Mouse (Mus musculus) testis, adult 2 months (tissue): Measurements from ENCODE around the gene Ctf2.

ENCODE experiments used
- CTCF ChIP-seq: fragments of 200-500 bp; IDR thresholded peaks from 2 replicates; pipeline ENCODE4 v1.5.1; 2012; ENCODE audit warnings: low read depth, mild to moderate bottlenecking, inconsistent platforms, low read length, moderate library complexity; ENCODE audit not compliant: control insufficient read depth, insufficient read depth, insufficient replicate concordance
- POLR2A ChIP-seq: fragments of 200-500 bp; IDR thresholded peaks from 2 replicates; pipeline ENCODE4 v1.6.1; 2012; ENCODE audit warnings: low read depth, mild to moderate bottlenecking, inconsistent platforms, low read length, moderate library complexity; ENCODE audit not compliant: control insufficient read depth

DNA sequence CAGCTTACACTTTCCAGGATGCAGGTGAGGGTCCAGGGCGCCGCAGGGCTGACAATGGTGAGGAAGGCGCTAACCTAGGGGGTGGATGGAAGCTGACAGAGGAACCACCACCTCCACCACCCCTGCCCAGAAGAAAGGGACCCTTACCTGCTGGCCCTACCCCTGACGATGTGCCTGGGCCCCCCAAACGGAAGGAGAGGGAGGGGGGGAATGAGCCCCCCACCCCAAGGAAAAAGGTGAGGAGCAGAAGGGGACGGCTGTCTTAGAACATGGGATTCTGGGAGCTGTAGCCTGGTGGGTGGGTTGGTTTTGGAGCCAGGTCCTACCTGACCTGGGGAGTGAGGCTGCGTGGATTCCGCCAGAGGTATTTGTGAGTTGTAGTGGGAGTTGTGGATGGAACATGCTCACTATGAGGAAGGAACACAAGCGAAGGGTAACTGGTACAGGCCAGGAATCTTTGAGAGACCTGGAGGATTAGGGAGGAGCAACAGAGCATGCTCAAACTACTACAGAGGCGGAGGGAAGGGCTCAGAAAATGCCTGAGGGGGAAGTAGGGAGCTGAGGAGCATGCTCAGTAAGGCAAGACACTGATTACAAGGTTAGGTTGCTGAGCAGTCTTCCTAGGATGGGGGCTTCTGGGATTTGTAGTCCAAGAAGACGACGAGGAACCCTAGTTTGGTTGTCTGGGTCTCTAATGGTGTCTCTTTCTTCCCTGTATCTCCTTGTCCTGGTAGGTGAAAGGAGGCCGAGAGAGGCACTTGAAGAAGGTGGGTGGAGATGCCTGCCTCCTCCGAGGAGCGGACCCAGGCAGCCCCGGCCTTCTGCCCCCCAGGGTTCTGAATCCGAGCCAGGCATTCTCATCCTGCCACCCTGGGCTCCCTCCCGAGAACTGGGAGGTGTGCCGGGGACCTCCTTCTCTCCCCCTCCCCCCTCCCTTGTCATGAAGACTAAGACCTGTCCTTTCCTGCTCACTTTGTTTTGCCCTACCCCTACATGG is 18.5 kb upstream of the Ctf2 start:
- TF ChIP-seq POLR2A (no peak), CTCF (no peak)
